In genomic region chr10:12694774-12695173, GRCm38 (mm10) we compare ENCODE assay signal across 11 mouse cellular contexts.
DNase-seq lines count a peak whose midpoint lies in the region; ATAC-seq lines count a peak whose summit lies in the region.
"Had no signal": no experiment of that assay in that cellular context is flagged by ENCODE, and none has a peak within 500 bp of the region (broad histone marks: within the 10 kb centered on the region; RNA-seq: fewer than 3 reads in every experiment).

No protein-coding gene starts in this region.

- no peak overlapping the region for H3K4me2 ChIP-seq in forebrain, embryonic 13.5 days
- H3K4me2 ChIP-seq: intestine, embryonic 15.5 days; neural tube, embryonic 13.5 days had no signal

- DNase-seq in heart, adult 8-10 months (ENCODE audit: low spot score): peak; percentile 26
- DNase-seq in kidney, postnatal 14 days: peak; percentile 50
- peak; percentile 36 for DNase-seq in yolk sac, embryonic 10.5 days (ENCODE audit: low spot score)
- DNase-seq in urinary bladder, postnatal 36 days (ENCODE audit: low spot score in 2 of 2): no peak
- DNase-seq in cerebellum, adult 9-10 months: no peak
- DNase-seq: cerebellum, adult 9-11 months had no signal

- H3K27ac ChIP-seq in forebrain, embryonic 13.5 days: no peak overlapping the region
- H3K27ac ChIP-seq: intestine, embryonic 15.5 days; neural tube, embryonic 13.5 days had no signal

- no peaks in the 10 kb centered on the region for H3K9me3 ChIP-seq in megakaryocyte, embryonic 14.5 days
- H3K9me3 ChIP-seq in forebrain, embryonic 13.5 days (replicated peaks): no peaks in the 10 kb centered on the region
- H3K9me3 ChIP-seq: intestine, embryonic 15.5 days; neural tube, embryonic 13.5 days had no signal

- peaks cover 81% of the 10 kb centered on the region for H3K4me1 ChIP-seq in megakaryocyte, embryonic 14.5 days
- H3K4me1 ChIP-seq in forebrain, embryonic 13.5 days: no peaks in the 10 kb centered on the region
- H3K4me1 ChIP-seq: intestine, embryonic 15.5 days; neural tube, embryonic 13.5 days had no signal

- ATAC-seq in megakaryocyte, adult 5-6 weeks (ENCODE audit: poor library complexity, severe bottlenecking): no peak
- ATAC-seq in forebrain, embryonic 13.5 days: no peak
- ATAC-seq: intestine, embryonic 15.5 days had no signal

- no peak overlapping the region for H3K9ac ChIP-seq in forebrain, embryonic 13.5 days
- H3K9ac ChIP-seq: intestine, embryonic 15.5 days; neural tube, embryonic 13.5 days had no signal

- H3K27me3 ChIP-seq in megakaryocyte, embryonic 14.5 days (replicated peaks): no peaks in the 10 kb centered on the region
- H3K27me3 ChIP-seq in forebrain, embryonic 13.5 days: no peaks in the 10 kb centered on the region
- H3K27me3 ChIP-seq: intestine, embryonic 15.5 days; neural tube, embryonic 13.5 days had no signal

- 72% methylated on average over 6 of the region's 6 CpGs for WGBS in forebrain, embryonic 13.5 days

- peak overlapping the region; percentile 80 for H3K4me3 ChIP-seq in megakaryocyte, embryonic 14.5 days (replicated peaks)
- H3K4me3 ChIP-seq in forebrain, embryonic 13.5 days: no peak overlapping the region
- H3K4me3 ChIP-seq: intestine, embryonic 15.5 days; neural tube, embryonic 13.5 days had no signal

- H3K36me3 ChIP-seq in megakaryocyte, embryonic 14.5 days (replicated peaks; ENCODE audit: low read length): peaks cover 57% of the 10 kb centered on the region
- no peaks in the 10 kb centered on the region for H3K36me3 ChIP-seq in forebrain, embryonic 13.5 days (ENCODE audit: poor library complexity, severe bottlenecking)
- H3K36me3 ChIP-seq: intestine, embryonic 15.5 days; neural tube, embryonic 13.5 days had no signal

Comparison
In these comparisons a context has a peak if more than half of its experiments do, and no peak if none do; other contexts are left out.
1. DNase-seq: peak in heart, adult 8-10 months (single experiment), kidney, postnatal 14 days (single experiment) and yolk sac, embryonic 10.5 days (single experiment); none in urinary bladder, postnatal 36 days (0 of 2) and cerebellum, adult 9-10 months (single experiment).